Mouse (Mus musculus) monocyte, adult 2 months (primary cell): ENCODE results near the gene Neb.
"Not testable (repeated sequence)": the region's sequence is repeated elsewhere in the genome, so short reads cannot be mapped to it uniquely, and the experiment has no call there.

Experiments used
- DNase-seq, 2 experiments: peaks; one replicate each; pipeline ENCODE4 v3.0.0; 2022; ENCODE audit warnings: low spot score in 2 of 2, low read depth in 1 of 2

Neb gene

DNA sequence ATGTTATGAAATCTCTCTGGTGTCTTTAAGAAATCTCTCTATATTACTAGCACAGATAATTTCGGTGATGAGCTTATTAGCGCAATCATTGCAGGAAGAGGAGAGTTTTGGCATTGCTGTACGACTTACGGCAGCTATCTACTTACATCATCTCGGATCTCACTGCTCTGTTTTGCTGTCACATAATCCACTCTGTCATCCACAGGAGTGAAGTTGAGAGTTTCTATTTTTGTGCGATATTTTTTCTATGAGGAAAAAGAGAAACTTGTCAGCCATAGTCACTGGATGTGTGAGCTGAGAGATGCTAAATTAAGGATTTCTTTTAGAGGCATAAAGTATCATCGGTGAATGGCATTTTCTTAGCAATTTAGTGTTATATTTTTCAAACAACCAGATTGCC lies 167.6 kb downstream of the Neb start:
- no peak for DNase-seq

DNA sequence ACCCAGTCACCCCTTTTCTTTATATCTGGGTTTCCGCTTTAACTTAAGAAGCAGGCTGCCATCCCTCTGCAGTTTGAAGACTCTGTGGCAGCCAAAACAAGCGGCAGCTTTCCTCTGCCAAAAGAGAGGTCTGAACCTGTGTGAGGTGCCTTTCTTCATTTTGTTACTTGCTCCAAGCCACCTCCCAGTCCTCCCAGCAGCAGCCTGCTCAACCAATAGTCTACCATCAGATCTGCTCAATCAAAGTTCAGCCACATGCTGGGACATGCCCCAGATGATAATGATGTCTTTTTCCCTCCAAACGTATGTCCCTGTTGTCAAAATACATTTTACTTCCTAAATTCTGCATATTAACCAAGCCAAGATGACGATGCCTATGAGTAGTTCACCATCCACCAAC lies 173.3 kb downstream of the Neb start:
- DNase-seq = no peak

DNA sequence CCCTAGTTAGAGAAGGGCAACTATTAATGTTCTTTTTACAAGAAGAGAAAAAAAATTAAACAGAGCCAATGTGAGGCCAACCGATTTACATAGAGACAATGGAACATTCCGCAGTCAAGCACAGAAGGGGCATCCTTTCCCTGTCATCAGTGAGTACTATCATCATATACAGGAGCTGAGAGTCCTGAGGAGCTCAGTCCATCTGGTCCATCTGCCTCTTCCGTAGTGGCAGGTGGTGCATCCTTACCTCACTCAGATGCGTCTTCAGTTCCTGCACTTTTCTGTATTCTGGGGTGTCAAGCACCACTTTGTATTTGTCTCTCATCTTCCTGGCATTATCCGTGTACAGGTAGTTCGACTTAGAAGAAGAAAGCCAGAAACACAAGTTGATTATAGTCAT lies 184.6 kb downstream of the Neb start:
- no peak for DNase-seq

DNA sequence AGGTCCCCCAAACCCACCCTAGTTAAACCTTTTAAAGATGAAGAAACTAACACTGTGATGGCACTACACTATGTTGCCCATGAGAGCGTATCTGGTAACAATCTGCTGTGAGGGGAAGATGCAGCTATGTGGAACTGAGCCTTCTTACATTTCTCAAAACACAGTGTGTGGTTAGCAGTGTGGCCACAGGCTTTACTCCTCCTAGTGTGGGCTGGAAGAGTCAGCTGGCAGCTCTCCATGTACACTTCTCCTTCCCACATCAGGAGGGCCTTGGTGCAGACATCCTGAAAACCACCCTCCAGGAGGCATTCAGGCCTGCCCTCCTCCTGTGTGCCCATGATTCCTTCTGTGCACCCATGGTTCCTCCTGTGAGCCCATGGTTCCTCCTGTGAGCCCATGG lies 198.6 kb downstream of the Neb start:
- no peak for DNase-seq

DNA sequence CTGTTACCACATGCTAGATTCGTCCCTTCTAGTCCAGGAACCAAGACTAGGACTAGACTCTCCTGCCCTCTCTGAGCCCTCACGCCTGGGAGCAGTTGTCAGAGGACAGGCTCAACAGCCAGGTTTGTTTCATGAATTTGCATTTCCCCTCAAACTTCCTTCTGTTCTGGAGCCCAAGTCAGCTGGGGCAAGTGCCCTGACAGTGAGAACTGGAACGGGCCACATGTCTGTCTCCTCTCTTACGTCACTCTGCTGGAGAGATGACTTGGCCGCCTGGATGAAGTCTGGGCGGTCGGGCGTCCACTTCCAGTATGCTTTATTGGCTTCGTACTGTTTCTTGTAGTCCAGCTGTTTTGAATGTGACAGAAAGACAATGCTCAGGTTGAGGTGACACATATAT lies 200.5 kb downstream of the Neb start:
- DNase-seq = no peak

DNA sequence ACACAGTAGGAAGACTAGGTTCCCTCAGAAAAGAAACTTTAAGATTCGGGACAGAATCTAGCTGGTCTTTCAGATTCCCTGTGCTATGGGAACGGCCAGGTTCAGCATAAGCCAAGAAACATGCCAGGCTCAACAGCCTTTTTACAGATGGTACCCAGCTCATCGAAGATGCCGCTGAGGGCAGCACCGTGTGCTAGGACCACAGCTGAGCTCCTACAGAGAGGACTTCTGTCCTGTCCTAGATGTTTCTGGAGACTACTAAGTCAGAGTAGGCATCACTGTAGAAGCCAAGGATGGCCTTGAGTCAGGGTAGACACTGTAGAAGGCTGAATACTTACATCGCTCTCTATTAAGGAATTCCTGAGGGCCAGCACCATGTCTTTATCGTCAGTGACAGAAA lies 201.1 kb downstream of the Neb start:
- no peak for DNase-seq

DNA sequence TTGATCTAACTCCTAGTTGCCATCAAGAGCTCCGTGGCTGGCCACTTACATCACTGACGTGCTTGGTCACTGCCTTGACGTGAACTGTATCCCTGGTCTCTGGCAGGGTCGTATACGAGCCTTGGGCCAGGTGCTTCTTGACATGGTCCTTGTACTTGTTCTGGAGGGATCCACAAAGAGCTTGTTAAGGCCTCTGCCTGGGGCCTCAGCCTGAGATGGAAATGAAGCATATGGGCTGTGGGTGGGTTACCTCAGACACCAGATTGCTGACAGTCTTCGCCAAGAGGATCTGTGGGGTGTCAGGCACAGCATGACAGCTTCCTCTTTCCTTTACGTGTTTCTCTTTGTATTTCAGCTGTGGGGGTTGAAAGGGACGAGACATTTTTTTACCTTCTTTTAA lies 201.7 kb downstream of the Neb start:
- no peak for DNase-seq

DNA sequence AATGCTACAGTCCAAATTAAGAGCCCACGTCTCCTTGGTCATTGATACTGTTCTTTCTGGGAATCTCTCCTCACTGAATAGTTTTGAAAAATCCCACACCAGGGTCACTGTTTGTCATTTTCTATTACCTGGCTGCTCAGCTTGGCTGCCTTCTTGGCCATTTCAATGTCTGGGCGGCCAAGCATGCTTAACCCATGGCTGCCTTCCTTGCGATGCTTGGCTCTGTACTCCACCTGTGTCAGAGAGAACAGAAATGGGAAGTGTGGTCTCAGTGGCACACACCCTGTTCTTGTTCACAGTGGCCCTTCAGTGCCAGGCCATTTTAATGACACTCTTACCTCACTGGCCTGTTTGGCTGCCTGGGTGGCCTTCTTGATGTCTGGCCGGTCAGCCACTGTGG lies 203.3 kb downstream of the Neb start:
- DNase-seq = no peak

DNA sequence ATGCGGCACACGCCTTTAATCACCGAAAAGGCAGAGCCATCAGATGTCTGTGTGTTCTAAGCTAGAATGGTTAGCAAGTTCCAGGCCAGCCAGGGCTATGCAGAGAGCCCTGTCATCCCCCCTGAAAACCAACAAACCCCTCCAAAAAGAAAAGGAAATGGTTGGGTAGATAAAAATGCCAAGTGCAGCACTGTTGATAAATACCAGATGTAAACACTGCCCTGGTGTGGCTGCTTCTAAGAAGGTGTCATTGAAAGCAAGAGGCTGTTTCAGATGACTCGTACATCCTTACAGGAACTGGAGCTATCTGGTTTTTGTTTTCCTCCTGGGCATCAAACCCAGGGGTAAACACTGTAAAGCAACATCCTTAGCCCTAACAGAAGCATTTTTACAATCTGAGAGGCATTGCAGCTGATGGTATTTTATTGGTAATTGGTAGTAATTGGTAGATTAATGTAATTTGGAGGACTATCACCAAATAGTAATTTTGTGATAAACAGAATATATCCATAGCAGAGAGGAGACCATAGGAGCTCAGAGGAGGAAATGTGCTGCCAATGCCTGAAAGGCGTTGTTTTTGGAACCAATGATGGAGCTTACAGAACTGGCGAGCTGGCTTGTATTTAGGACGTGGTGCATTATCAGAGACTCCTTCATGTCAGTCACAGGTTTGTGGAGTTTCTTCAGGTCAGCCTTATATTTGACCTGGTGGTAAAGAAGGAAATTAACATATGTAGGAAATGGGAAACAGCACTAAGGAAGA lies 208.8 kb downstream of the Neb start:
- DNase-seq = no peak

DNA sequence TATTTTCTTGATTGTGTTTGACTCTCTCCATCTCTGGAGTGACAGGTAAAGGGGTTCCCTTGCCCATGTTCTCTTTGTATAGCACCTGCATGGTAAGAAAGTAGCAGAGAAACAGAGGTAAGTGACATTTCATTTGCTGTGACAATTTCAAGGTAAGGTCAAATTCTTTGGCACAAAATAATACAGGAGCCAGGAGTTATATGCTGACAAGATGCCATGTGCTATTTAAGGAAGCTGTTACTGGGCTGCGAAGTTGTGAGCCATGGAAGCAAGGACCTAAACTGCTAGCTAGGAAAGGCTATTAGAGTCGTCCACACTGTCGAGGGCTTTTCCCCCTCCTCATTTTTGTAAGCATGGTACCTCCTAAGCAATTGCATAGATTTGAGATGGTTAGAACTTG lies 225.2 kb downstream of the Neb start:
- no peak for DNase-seq

DNA sequence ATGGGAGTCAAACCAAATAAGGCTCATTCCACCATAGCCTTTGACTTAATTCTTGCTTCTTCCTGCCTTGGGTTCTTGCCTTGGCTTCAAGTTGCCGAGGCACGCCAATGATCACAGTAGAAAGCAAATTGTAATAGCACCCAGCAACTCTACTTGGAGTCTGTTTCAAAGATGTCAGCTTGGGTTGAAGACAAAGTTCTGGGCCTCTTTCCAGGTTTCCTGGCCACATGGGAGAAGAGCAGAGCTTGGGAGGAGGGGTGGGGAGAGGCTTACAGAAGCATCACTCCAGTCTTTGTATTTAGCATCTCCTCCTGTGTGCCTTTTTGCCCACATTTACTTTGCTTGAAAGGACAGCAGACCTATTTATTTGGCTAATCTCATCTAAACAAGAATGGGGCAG lies 244.9 kb downstream of the Neb start:
- DNase-seq = no peak

DNA sequence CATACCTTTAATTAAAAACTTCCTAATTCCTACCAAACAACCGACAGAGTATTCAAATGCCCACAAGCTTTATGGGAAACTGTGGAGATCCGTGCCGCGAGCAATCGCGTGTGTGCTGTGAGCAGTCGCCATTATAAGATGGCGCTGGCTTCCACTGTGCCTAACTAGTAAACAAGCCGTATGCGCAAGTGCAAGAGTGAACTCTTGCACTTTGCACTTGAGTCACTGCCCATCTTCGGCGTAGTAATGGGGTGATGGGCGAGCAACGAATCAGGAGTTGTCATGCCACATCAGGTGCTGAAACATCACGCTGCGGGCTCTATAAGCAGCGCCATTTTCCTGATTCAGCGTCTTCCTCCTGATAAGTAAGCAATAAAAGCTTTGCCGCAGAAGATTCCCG lies 246.9 kb downstream of the Neb start:
- DNase-seq = not testable (repeated sequence)

DNA sequence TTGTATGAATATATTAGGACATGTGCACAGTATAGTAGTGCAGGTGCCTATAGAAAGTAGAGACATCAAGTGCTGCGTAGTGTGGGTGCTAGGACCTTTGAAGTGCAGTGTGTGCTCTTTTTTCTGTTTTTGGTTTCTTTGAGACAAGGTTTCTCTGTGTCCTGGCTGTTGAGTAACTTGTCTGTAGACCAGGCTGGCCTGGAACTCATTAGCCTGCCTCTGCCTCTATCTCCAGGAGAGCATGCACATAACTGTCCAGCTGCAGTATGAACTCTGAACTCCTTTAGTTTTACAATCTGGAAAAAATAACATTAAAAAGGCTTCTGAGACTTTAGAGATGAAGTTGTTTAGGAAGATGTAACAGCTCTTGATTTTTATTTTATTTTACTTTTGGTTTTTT lies 264.2 kb downstream of the Neb start:
- DNase-seq = no peak
